Mouse (Mus musculus) forebrain, embryonic 13.5 days (tissue): ENCODE measurements around the gene Adam12. TPM values are rescaled to one million over a fixed set of nuclear protein-coding genes. Genes with fewer than 3 reads are reported as not detected.

ENCODE experiments used
- ATAC-seq: fragments of 200-750 bp; cut with Nextera tagmentation; 2 replicates; pipeline ENCODE4 v1.8.0; 2017
- H3K27ac ChIP-seq: fragments of 300-500 bp; sonication (generic); 2 replicates; pipeline ENCODE4 v1.5.1; 2015; ENCODE audit warnings: inconsistent platforms, mild to moderate bottlenecking, moderate library complexity
- H3K27me3 ChIP-seq: fragments of 300-500 bp; sonication (generic); 2 replicates; pipeline ENCODE4 v1.6.1; 2015; ENCODE audit warnings: mild to moderate bottlenecking, inconsistent platforms
- H3K36me3 ChIP-seq: fragments of 300-500 bp; sonication (generic); 2 replicates; pipeline ENCODE4 v1.6.1; 2015; ENCODE audit warnings: mild to moderate bottlenecking, inconsistent platforms; ENCODE audit not compliant: poor library complexity, severe bottlenecking
- H3K4me1 ChIP-seq: fragments of 300-500 bp; sonication (generic); 2 replicates; pipeline ENCODE4 v1.6.1; 2015; ENCODE audit warnings: inconsistent platforms
- H3K4me2 ChIP-seq: fragments of 300-500 bp; sonication (generic); 2 replicates; pipeline ENCODE4 v1.6.1; 2015; ENCODE audit warnings: inconsistent platforms, mild to moderate bottlenecking, moderate library complexity
- H3K4me3 ChIP-seq: fragments of 300-500 bp; sonication (generic); 2 replicates; pipeline ENCODE4 v1.5.1; 2015; ENCODE audit warnings: mild to moderate bottlenecking, inconsistent platforms
- H3K9ac ChIP-seq: fragments of 300-500 bp; sonication (generic); 2 replicates; pipeline ENCODE4 v1.6.1; 2015; ENCODE audit warnings: mild to moderate bottlenecking, inconsistent platforms
- H3K9me3 ChIP-seq: fragments of 300-500 bp; sonication (generic); replicated peaks from 2 replicates; pipeline ENCODE4 v1.6.1; 2016; ENCODE audit warnings: inconsistent platforms
- WGBS: fragments of 180-500 bp; shearing (Covaris S2); methylation state at CpG from one replicate; pipeline ENCODE4 v1.1.7; 2015; 5-methylcytosine and 5-hydroxymethylcytosine counted together
- polyA plus RNA-seq: library from polyadenylated mRNA; unstranded; fragments of >200 nt; fragmentation: Nextera tagmentation; extraction: Ambion mirVana; gene quantifications from 2 replicates; pipeline ENCODE4 v1.2.1, GENCODE M21; 2015

Adam12 gene
- polyA plus RNA-seq, 1 experiment from 2014 or later = 1.3 TPM

GRCm38 (mm10) chr7:134090764-134091163 lies 141.2 kb downstream of the Adam12 start:
- 65% methylated on average over 3 of the region's 3 CpGs for WGBS
- Histone ChIP-seq H3K36me3 (no peaks in the 10 kb centered on the region), H3K27me3 (no peaks in the 10 kb centered on the region), H3K4me3 (no peak overlapping the region), H3K9me3 (no peaks in the 10 kb centered on the region), H3K27ac (no peak overlapping the region), H3K4me2 (no peak overlapping the region), H3K9ac (no peak overlapping the region), H3K4me1 (no peaks in the 10 kb centered on the region; the same call in 1 of the 2 replicates)
- no peak for ATAC-seq

- Histone ChIP-seq H3K27me3 (no peaks in the 10 kb centered on the region), H3K4me2 (no peak overlapping the region), H3K4me1 (no peaks in the 10 kb centered on the region; the same call in 1 of the 2 replicates), H3K27ac (no peak overlapping the region), H3K9me3 (no peaks in the 10 kb centered on the region), H3K36me3 (no peaks in the 10 kb centered on the region), H3K9ac (no peak overlapping the region), H3K4me3 (no peak overlapping the region)
- 94% methylated on average over 9 of the region's 9 CpGs for WGBS
- ATAC-seq = no peak
Measured at GRCm38 (mm10) chr7:134090256-134090655, 141.7 kb downstream of the Adam12 start.

GRCm38 (mm10) chr7:134088548-134089347 lies 143.2 kb downstream of the Adam12 start:
- Histone ChIP-seq H3K4me2 (no peak overlapping the region), H3K36me3 (no peaks in the 10 kb centered on the region), H3K4me1 (no peaks in the 10 kb centered on the region; the same call in 1 of the 2 replicates), H3K27ac (no peak overlapping the region), H3K9me3 (no peaks in the 10 kb centered on the region), H3K4me3 (no peak overlapping the region), H3K9ac (no peak overlapping the region), H3K27me3 (no peaks in the 10 kb centered on the region)
- no peak for ATAC-seq
- 69% methylated on average over 14 of the region's 14 CpGs for WGBS

- WGBS = 100% methylated on average over 1 of the region's 2 CpGs
- Histone ChIP-seq H3K27ac (no peak overlapping the region), H3K4me3 (no peak overlapping the region), H3K4me2 (no peak overlapping the region), H3K36me3 (no peaks in the 10 kb centered on the region), H3K9ac (no peak overlapping the region), H3K4me1 (no peaks in the 10 kb centered on the region; the same call in 1 of the 2 replicates), H3K27me3 (no peaks in the 10 kb centered on the region), H3K9me3 (no peaks in the 10 kb centered on the region)
- no peak for ATAC-seq
Measured at GRCm38 (mm10) chr7:134085396-134085795, 146.6 kb downstream of the Adam12 start.

DNA sequence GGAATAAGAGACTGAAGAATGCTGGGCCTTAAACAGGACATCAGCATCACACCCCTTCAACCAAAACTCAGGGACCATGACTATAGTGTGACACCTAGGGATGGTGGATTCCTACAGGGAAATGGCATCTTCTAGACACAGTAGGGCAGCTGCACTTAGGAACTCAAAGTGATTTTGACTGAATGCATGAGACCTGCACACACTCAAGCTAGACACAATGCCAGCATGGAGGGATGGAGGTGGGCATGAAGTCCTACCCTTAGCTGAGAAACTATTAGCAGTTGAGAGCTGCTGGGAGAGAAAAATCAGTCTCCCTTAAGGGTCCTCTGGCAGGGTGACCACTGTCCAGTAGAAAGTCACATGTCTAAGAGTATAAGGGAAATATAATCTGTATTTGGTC lies 147.0 kb downstream of the Adam12 start:
- Histone ChIP-seq H3K36me3 (no peaks in the 10 kb centered on the region), H3K9ac (no peak overlapping the region), H3K4me1 (no peaks in the 10 kb centered on the region; the same call in 1 of the 2 replicates), H3K27me3 (no peaks in the 10 kb centered on the region), H3K4me3 (no peak overlapping the region), H3K9me3 (no peaks in the 10 kb centered on the region), H3K4me2 (no peak overlapping the region), H3K27ac (no peak overlapping the region)
- ATAC-seq = no peak

DNA sequence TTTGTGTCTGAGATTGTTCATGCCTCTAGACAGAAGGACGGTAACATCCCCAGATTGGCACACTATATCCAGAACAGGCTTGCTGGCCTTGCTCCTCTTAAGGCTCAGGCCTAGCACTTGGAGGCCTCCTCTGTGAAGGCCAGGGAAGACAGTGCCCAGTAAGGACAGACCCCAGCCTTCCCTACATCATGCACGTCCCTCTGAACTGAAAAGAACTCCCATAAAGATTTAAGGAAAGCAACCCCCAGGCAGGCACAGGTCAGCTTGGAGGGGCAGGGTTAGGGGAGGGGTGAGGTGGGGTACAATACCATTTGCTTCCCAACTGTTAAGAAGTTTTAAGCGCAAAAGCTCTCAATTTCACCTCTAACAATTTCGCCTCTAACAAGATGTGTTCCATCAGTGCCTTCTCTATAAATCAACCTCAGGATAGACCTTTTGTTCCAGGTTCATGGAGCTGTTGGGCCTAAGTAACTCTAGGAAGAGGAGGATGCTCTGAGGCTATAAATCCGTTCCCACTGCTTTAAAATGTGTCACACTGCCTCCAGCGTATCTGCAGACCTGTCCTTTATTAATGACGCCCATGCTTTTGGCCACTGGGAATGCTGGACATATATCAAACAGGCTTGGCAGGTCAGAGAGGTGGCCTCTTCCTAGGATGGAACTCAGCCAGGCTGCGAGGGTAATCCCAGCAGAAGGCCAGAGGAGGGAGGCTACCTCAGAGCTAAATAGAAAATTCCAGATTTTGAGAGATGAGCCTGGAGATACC lies 150.5 kb downstream of the Adam12 start:
- Histone ChIP-seq H3K27me3 (no peaks in the 10 kb centered on the region), H3K27ac (no peak overlapping the region), H3K4me2 (no peak overlapping the region), H3K9me3 (no peaks in the 10 kb centered on the region), H3K4me3 (no peak overlapping the region), H3K4me1 (no peaks in the 10 kb centered on the region), H3K9ac (no peak overlapping the region), H3K36me3 (no peaks in the 10 kb centered on the region)
- no peak for ATAC-seq
- 88% methylated on average over 8 of the region's 8 CpGs for WGBS

- WGBS = 79% methylated on average over 17 of the region's 17 CpGs
- no peak overlapping the region for H3K27ac ChIP-seq
- ATAC-seq = no peak
- H3K4me2 ChIP-seq = no peak overlapping the region
- no peak overlapping the region for H3K4me3 ChIP-seq
- H3K27me3 ChIP-seq = no peaks in the 10 kb centered on the region
- no peak overlapping the region for H3K9ac ChIP-seq
- no peaks in the 10 kb centered on the region for H3K9me3 ChIP-seq
- H3K4me1 ChIP-seq = no peaks in the 10 kb centered on the region
- H3K36me3 ChIP-seq = no peaks in the 10 kb centered on the region
Measured at GRCm38 (mm10) chr7:134079980-134080725, 151.8 kb downstream of the Adam12 start.

DNA sequence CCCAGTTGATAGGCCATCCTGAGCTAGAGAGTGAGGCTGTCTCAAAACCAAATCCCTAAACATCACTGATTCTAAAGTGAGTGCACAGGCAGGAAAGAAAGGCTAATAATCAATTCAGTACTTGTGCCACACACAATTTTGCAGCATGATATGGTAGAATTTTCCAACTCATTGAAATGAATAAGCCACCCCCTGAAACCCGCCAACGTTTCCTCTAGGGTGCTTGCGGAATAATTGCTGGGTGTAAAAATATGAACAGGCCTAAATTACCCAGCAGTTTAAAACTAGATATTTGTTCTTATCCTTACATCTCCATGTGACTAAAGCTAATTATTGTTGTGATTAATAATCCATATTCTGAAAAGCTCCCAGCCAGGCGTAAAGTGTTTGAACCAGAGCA lies 154.3 kb downstream of the Adam12 start:
- H3K27me3 ChIP-seq = no peaks in the 10 kb centered on the region
- H3K27ac ChIP-seq = no peak overlapping the region
- no peaks in the 10 kb centered on the region for H3K4me1 ChIP-seq
- no peak overlapping the region for H3K9ac ChIP-seq
- H3K4me3 ChIP-seq = no peak overlapping the region
- H3K4me2 ChIP-seq = no peak overlapping the region
- ATAC-seq = no peak
- 87% methylated on average over 4 of the region's 4 CpGs for WGBS
- no peaks in the 10 kb centered on the region for H3K9me3 ChIP-seq
- no peaks in the 10 kb centered on the region for H3K36me3 ChIP-seq

DNA sequence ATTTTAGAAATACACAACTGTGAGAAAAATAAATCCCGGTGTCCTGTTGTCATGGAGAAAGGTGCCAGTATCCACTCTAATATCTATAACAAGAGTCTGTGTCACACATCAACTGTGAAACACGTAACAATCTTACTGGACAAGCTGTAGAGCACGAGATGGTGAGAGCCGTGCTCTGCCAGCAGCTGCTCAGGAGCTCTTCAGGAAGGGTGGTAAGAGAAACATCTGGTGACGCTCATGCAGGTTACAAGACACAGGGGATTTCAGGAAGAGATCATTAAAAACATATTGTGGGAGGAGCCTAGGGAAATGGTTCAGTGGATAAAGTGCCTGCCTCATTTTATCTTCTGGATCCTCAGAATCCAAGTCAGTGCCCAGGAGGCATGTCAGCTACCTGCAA lies 158.9 kb downstream of the Adam12 start:
- Histone ChIP-seq H3K27me3 (no peaks in the 10 kb centered on the region), H3K4me3 (no peak overlapping the region), H3K9ac (no peak overlapping the region), H3K9me3 (no peaks in the 10 kb centered on the region), H3K36me3 (no peaks in the 10 kb centered on the region), H3K4me2 (no peak overlapping the region), H3K4me1 (no peaks in the 10 kb centered on the region), H3K27ac (no peak overlapping the region)
- WGBS = 95% methylated on average over 5 of the region's 5 CpGs
- no peak for ATAC-seq

- no peak for ATAC-seq
- no peak overlapping the region for H3K4me3 ChIP-seq
- no peaks in the 10 kb centered on the region for H3K27me3 ChIP-seq
- no peak overlapping the region for H3K9ac ChIP-seq
- no peaks in the 10 kb centered on the region for H3K36me3 ChIP-seq
- no peak overlapping the region for H3K27ac ChIP-seq
- H3K4me2 ChIP-seq = no peak overlapping the region
- no peaks in the 10 kb centered on the region for H3K4me1 ChIP-seq
- WGBS = 83% methylated on average over 11 of the region's 11 CpGs
- H3K9me3 ChIP-seq = no peaks in the 10 kb centered on the region
Measured at GRCm38 (mm10) chr7:134071153-134071885, 160.6 kb downstream of the Adam12 start.

DNA sequence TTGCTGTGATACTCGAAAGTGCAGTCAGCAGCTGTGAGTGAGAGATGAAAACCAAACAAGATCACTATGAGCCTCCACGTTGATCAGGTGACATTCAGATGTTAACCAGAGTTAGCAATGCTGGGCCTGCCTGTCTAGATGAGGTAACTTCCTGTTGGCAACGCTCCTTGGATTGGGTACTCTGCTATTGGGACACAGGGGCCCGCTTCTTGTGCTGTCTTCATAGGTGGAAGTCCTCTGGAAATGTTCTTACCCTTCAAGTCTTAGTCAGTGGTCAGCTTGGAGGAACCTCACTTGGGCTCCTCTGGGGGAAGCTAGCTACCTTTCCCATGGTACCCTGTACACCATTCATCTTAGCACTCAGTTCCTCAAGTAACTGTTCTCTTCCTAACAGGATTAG lies 169.3 kb downstream of the Adam12 start:
- no peaks in the 10 kb centered on the region for H3K4me1 ChIP-seq
- H3K4me2 ChIP-seq = no peak overlapping the region
- no peak overlapping the region for H3K9ac ChIP-seq
- H3K27ac ChIP-seq = no peak overlapping the region
- no peak overlapping the region for H3K4me3 ChIP-seq
- ATAC-seq = no peak
- no peaks in the 10 kb centered on the region for H3K9me3 ChIP-seq
- 86% methylated on average over 4 of the region's 4 CpGs for WGBS
- H3K36me3 ChIP-seq = no peaks in the 10 kb centered on the region
- H3K27me3 ChIP-seq = no peaks in the 10 kb centered on the region
